Mouse (Mus musculus) spleen, adult 2 months (tissue): ENCODE data around the gene Apopt1.

Experiments used
- CTCF ChIP-seq: fragments of 200-500 bp; IDR thresholded peaks from 2 replicates; pipeline ENCODE4 v1.5.1; 2011; ENCODE audit warnings: mild to moderate bottlenecking, inconsistent platforms; ENCODE audit not compliant: insufficient read depth, insufficient read length, insufficient replicate concordance; ENCODE audit errors: extremely low read depth
- POLR2A ChIP-seq: fragments of 200-500 bp; IDR thresholded peaks from 2 replicates; pipeline ENCODE4 v1.6.1; 2011; ENCODE audit warnings: low read depth, low read length, inconsistent platforms

GRCm38 (mm10) chr12:111779544-111779943, 66.5 kb downstream of the Apopt1 start:
- TF ChIP-seq CTCF: no peak
- TF ChIP-seq POLR2A: no peak
